Mouse (Mus musculus): ENCODE data around the gene Apobec4. TPM values are rescaled to one million over a fixed set of nuclear protein-coding genes. Genes with fewer than 3 reads are reported as not detected.
"Not testable (repeated sequence)": the region's sequence is repeated elsewhere in the genome, so short reads cannot be mapped to it uniquely, and the experiment has no call there.

The Apobec4 gene
- polyA plus RNA-seq, 1 experiment from 2014 or later, result not detected

- Histone ChIP-seq H3K9ac (replicated peaks) (peak overlapping the region; percentile 92), H3K4me1 (replicated peaks) (peaks cover 10% of the 10 kb centered on the region), H3K4me2 (peak overlapping the region; percentile 96), H3K27me3 (peaks cover 4% of the 10 kb centered on the region; the same call in 1 of the 2 replicates), H3K9me3 (no peaks in the 10 kb centered on the region), H3K27ac (peak overlapping the region; percentile 78), H3K36me3 (peaks cover 18% of the 10 kb centered on the region), H3K4me3 (replicated peaks) (peak overlapping the region; percentile 96)
- WGBS, result 2% methylated on average over 60 of the region's 60 CpGs
- ATAC-seq (ENCODE audit: insufficient number of reproducible peaks, insufficient read depth, low FRiP score, low TSS enrichment, low read depth), result peak; percentile 56
Observed at GRCm38 (mm10) chr1:152766804-152767748, 16.7 kb downstream of the Apobec4 start.

DNA sequence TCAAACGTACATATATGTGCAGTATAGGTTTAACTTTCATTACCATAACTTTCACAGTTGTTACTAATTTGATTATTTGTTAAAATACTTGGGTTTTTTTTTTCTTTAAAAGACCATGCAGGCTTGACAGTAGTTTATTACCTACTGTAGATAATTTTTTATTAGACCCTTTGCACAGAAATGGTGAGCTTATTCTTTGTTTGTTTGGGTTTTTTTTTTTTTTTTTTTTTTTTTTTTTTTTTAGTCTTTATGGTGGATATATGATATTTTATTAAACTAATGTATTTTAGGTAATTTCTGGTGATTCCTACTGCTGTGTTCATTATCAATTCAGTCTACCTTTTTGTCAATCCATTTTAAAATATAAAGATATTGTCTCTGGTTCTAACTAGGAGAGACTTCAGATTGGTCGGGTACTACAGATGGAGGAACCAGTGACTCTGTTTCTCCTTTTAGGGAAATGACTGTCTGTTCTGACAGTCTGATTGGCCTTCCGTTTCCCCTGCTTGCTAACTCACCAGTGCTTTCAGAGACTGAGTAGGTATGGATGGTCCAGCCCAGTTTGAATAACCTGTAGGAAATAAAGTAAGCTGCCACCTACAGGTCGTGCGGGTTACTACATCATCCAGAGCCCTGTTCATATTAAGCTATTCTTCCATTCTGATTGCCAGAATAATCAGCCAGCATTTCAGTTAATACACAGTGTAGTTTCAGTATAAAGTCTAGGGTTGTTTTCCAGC, 17.6 kb downstream of the Apobec4 start:
- 11% methylated on average over 5 of the region's 5 CpGs for WGBS
- Histone ChIP-seq H3K4me2 (peak overlapping the region; percentile 96), H3K4me3 (replicated peaks) (peak overlapping the region; percentile 96), H3K36me3 (peaks cover 26% of the 10 kb centered on the region), H3K4me1 (replicated peaks) (peaks cover 10% of the 10 kb centered on the region), H3K9me3 (no peaks in the 10 kb centered on the region), H3K9ac (replicated peaks) (no peak overlapping the region), H3K27me3 (peaks cover 4% of the 10 kb centered on the region; the same call in 1 of the 2 replicates), H3K27ac (no peak overlapping the region)
- peak; percentile 12; the same call in 1 of the 2 replicates for ATAC-seq (ENCODE audit: insufficient number of reproducible peaks, insufficient read depth, low FRiP score, low TSS enrichment, low read depth)

DNA sequence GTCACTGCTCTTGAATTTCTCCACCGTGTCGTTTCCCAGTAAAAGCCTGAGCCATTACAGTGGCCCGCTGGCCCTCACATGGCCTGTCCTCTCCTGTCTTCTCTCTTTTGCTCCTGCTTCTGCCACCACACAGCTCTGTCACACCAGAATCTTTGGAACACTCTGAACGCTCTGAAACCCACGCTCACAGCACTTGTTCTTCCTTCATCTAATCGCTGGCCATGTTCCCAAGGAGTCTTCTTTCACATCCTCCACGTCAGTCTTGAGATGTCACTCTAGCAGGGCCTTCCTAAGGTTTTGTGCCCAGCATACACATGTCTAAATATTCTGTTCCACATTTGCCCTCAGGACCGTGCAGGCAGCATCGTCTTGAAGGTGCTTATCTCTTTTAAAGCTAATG, 20.7 kb downstream of the Apobec4 start:
- H3K27me3 ChIP-seq, result no peaks in the 10 kb centered on the region
- no peaks in the 10 kb centered on the region for H3K9me3 ChIP-seq
- ATAC-seq (ENCODE audit: insufficient number of reproducible peaks, insufficient read depth, low FRiP score, low TSS enrichment, low read depth), result no peak
- no peak overlapping the region for H3K4me2 ChIP-seq
- H3K4me3 ChIP-seq (replicated peaks), result no peak overlapping the region
- peaks cover 56% of the 10 kb centered on the region for H3K36me3 ChIP-seq
- 83% methylated on average over 9 of the region's 9 CpGs for WGBS
- H3K9ac ChIP-seq (replicated peaks), result no peak overlapping the region
- H3K4me1 ChIP-seq (replicated peaks), result no peaks in the 10 kb centered on the region
- H3K27ac ChIP-seq, result no peak overlapping the region

DNA sequence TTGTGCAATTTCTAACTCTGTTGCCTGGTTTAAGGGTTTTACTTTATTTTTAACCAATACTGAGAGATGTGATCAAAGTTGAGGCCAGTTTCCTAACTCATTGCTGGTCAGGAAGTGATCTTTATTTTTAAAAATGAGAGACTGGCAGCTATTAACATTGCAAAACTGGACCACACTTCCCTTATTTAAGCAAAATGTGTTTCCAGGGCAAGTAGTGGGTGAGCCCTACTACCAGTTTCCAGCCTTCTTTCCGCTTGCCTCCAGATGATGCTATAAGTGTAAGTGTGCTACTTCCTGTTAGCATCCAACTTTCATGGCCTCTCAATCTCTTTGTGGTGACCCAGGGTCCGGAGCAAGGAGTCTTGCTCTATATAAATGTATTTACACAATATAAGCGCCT, 24.2 kb downstream of the Apobec4 start:
- not testable (repeated sequence) for H3K4me3 ChIP-seq (replicated peaks); H3K27me3 ChIP-seq; H3K9me3 ChIP-seq; H3K4me2 ChIP-seq; H3K4me1 ChIP-seq (replicated peaks); ATAC-seq (ENCODE audit: insufficient number of reproducible peaks, insufficient read depth, low FRiP score, low TSS enrichment, low read depth); H3K27ac ChIP-seq; H3K9ac ChIP-seq (replicated peaks)
- peaks cover 63% of the 10 kb centered on the region for H3K36me3 ChIP-seq
- 89% methylated on average over 3 of the region's 3 CpGs for WGBS

DNA sequence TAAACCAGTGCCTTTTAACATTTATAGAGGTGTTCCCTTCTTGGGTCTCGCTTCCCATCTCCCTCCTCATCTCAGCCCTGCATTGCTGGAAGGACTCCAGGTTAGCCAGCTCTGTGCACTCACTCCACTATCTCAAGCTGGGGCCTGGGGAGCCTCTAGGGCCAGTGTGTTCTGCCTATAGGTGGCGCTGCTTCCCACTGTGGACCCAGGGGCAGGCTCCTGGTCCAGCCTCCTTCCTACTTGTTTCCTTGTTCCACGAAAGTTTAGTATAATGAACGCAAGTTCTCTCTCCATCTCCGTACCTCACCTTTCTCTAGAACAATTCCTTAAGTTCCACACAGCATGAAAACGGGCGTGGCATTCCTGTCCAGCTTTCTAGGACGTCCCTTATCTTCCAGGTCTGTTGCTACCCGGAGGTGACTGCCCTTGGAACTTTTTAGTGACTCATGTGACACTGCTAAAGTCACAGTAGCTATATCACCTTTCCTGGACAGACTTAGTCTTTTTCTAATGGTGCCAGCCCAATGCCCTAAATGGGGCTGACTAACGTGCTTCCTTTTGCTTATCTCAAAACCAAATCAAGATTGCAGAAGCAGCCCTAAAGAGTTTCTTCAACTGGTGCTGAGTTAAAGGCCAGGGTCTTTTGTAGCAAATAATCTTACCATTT, 28.9 kb downstream of the Apobec4 start:
- H3K9me3 ChIP-seq, result no peaks in the 10 kb centered on the region
- peaks cover 23% of the 10 kb centered on the region for H3K36me3 ChIP-seq
- no peaks in the 10 kb centered on the region for H3K4me1 ChIP-seq (replicated peaks)
- no peak overlapping the region for H3K27ac ChIP-seq
- no peak overlapping the region for H3K4me3 ChIP-seq (replicated peaks)
- H3K9ac ChIP-seq (replicated peaks), result no peak overlapping the region
- WGBS, result 34% methylated on average over 10 of the region's 10 CpGs
- no peak overlapping the region for H3K4me2 ChIP-seq
- ATAC-seq (ENCODE audit: insufficient number of reproducible peaks, insufficient read depth, low FRiP score, low TSS enrichment, low read depth), result no peak
- H3K27me3 ChIP-seq, result no peaks in the 10 kb centered on the region

GRCm38 (mm10) chr1:152784620-152785019, 34.3 kb downstream of the Apobec4 start:
- Histone ChIP-seq H3K4me3 (replicated peaks) (no peak overlapping the region), H3K9me3 (no peaks in the 10 kb centered on the region), H3K27ac (no peak overlapping the region), H3K9ac (replicated peaks) (no peak overlapping the region), H3K36me3 (no peaks in the 10 kb centered on the region), H3K4me1 (replicated peaks) (no peaks in the 10 kb centered on the region; the same call in 1 of the 2 replicates), H3K4me2 (no peak overlapping the region), H3K27me3 (no peaks in the 10 kb centered on the region)
- WGBS, result 97% methylated on average over 8 of the region's 8 CpGs
- ATAC-seq (ENCODE audit: insufficient number of reproducible peaks, insufficient read depth, low FRiP score, low TSS enrichment, low read depth), result no peak

- WGBS, result 84% methylated on average over 3 of the region's 3 CpGs
- H3K4me2 ChIP-seq; H3K27ac ChIP-seq; ATAC-seq (ENCODE audit: insufficient number of reproducible peaks, insufficient read depth, low FRiP score, low TSS enrichment, low read depth); H3K27me3 ChIP-seq; H3K9me3 ChIP-seq; H3K4me1 ChIP-seq (replicated peaks); H3K4me3 ChIP-seq (replicated peaks); H3K36me3 ChIP-seq; H3K9ac ChIP-seq (replicated peaks): not testable (repeated sequence)
Observed at GRCm38 (mm10) chr1:152785446-152785845, 35.1 kb downstream of the Apobec4 start.

DNA sequence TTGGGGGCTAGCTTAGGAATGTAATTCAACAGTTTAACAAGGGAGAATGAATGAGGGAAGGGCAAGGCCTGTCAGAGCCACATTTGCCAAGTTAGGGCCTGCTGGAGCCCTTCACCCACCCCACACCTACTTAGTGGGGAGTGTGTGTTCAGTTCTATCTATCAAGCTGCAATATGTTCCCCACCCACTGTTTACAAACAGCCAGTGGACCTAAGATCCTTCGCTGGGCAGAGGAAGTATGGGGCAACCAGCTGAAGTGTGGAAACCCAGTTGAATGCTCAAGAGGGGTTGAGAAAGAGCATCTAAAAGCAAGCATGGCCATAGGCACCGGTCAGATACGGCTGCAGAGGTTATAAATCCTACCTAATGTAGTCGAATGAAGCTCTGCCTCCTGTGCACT, 36.6 kb downstream of the Apobec4 start:
- H3K27ac ChIP-seq, result no peak overlapping the region
- no peak for ATAC-seq (ENCODE audit: insufficient number of reproducible peaks, insufficient read depth, low FRiP score, low TSS enrichment, low read depth)
- no peak overlapping the region for H3K9ac ChIP-seq (replicated peaks)
- no peak overlapping the region for H3K4me2 ChIP-seq
- no peaks in the 10 kb centered on the region for H3K27me3 ChIP-seq
- no peaks in the 10 kb centered on the region for H3K36me3 ChIP-seq
- no peaks in the 10 kb centered on the region for H3K9me3 ChIP-seq
- H3K4me1 ChIP-seq (replicated peaks), result peaks cover 13% of the 10 kb centered on the region
- no peak overlapping the region for H3K4me3 ChIP-seq (replicated peaks)
- 90% methylated on average over 4 of the region's 4 CpGs for WGBS

GRCm38 (mm10) chr1:152788121-152788660, 37.8 kb downstream of the Apobec4 start:
- Histone ChIP-seq H3K9me3 (no peaks in the 10 kb centered on the region), H3K4me1 (replicated peaks) (peaks cover 21% of the 10 kb centered on the region), H3K27me3 (no peaks in the 10 kb centered on the region), H3K9ac (replicated peaks) (no peak overlapping the region), H3K27ac (no peak overlapping the region), H3K4me2 (no peak overlapping the region), H3K36me3 (no peaks in the 10 kb centered on the region), H3K4me3 (replicated peaks) (no peak overlapping the region)
- ATAC-seq (ENCODE audit: insufficient number of reproducible peaks, insufficient read depth, low FRiP score, low TSS enrichment, low read depth), result no peak
- 36% methylated on average over 4 of the region's 4 CpGs for WGBS

DNA sequence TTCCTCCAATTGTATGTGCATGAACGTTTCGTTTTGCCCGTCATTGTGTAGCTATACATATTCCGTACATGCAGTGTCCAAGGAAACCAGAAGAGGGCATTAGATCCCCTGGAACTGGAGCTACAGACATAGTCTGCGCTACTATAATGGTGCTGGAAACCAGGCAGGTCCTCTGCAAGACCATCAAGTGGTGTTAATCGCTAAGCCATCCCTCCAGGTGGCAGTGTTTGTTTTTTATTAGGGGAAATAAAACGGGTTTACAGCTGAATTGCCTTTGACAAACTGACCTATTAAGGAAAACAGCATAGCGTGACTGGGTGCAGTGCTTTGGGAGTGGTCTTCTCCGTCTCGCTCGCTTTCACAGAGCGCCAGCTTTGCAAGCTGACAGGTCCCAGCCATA, 39.9 kb downstream of the Apobec4 start:
- 16% methylated on average over 12 of the region's 12 CpGs for WGBS
- Histone ChIP-seq H3K27ac (no peak overlapping the region), H3K9ac (replicated peaks) (no peak overlapping the region), H3K9me3 (no peaks in the 10 kb centered on the region), H3K4me2 (peak overlapping the region; percentile 32), H3K27me3 (no peaks in the 10 kb centered on the region), H3K4me3 (replicated peaks) (no peak overlapping the region), H3K36me3 (no peaks in the 10 kb centered on the region), H3K4me1 (replicated peaks) (peaks cover 29% of the 10 kb centered on the region)
- peak; percentile 46 for ATAC-seq (ENCODE audit: insufficient number of reproducible peaks, insufficient read depth, low FRiP score, low TSS enrichment, low read depth)

DNA sequence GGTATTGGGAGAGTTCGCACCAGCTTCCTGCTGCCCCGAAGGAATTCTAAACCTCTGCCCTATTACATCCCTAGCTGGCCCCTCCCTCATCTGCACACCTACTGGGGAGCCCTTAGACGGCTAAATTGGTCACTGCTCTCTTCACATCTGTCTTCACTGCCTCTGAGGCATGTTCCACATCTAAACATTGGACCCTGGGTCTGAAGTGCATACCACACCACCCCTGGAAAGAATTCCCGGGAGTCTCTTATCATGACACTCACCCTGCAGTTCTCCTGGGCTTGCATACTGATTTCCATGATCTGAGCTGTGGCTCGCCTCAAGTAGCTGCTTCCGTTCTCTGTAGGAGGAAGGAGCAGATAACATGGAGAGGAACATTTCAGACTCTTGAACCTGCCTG, 40.5 kb downstream of the Apobec4 start:
- no peaks in the 10 kb centered on the region for H3K36me3 ChIP-seq
- H3K4me3 ChIP-seq (replicated peaks), result no peak overlapping the region
- H3K4me2 ChIP-seq, result peak overlapping the region; percentile 32
- no peak overlapping the region for H3K27ac ChIP-seq
- no peak overlapping the region for H3K9ac ChIP-seq (replicated peaks)
- H3K27me3 ChIP-seq, result no peaks in the 10 kb centered on the region; the same call in 1 of the 2 replicates
- no peaks in the 10 kb centered on the region for H3K9me3 ChIP-seq
- ATAC-seq (ENCODE audit: insufficient number of reproducible peaks, insufficient read depth, low FRiP score, low TSS enrichment, low read depth), result 0 out of 2 replicates have a peak, but pooled peaks have one; percentile 13
- H3K4me1 ChIP-seq (replicated peaks), result peaks cover 29% of the 10 kb centered on the region
- WGBS, result 11% methylated on average over 6 of the region's 6 CpGs

Data from limb, embryonic 12.5 days (tissue).